Mouse (Mus musculus): ENCODE results near the gene Anks3.

Anks3 gene

GRCm38 (mm10) chr16:4963797-4964709 lies at the start of gene Anks3:
Gene Anks3 (minus strand): TSS chr16:4964205.
- in situ Hi-C loops (cut with MboI), result no loop called here

GRCm38 (mm10) chr16:5013054-5013838 lies 49.2 kb upstream of the Anks3 start, which contains the start of gene Rogdi:
Gene Rogdi (minus strand): TSS chr16:5013553.
- in situ Hi-C loops (cut with MboI), result no loop called here

DNA sequence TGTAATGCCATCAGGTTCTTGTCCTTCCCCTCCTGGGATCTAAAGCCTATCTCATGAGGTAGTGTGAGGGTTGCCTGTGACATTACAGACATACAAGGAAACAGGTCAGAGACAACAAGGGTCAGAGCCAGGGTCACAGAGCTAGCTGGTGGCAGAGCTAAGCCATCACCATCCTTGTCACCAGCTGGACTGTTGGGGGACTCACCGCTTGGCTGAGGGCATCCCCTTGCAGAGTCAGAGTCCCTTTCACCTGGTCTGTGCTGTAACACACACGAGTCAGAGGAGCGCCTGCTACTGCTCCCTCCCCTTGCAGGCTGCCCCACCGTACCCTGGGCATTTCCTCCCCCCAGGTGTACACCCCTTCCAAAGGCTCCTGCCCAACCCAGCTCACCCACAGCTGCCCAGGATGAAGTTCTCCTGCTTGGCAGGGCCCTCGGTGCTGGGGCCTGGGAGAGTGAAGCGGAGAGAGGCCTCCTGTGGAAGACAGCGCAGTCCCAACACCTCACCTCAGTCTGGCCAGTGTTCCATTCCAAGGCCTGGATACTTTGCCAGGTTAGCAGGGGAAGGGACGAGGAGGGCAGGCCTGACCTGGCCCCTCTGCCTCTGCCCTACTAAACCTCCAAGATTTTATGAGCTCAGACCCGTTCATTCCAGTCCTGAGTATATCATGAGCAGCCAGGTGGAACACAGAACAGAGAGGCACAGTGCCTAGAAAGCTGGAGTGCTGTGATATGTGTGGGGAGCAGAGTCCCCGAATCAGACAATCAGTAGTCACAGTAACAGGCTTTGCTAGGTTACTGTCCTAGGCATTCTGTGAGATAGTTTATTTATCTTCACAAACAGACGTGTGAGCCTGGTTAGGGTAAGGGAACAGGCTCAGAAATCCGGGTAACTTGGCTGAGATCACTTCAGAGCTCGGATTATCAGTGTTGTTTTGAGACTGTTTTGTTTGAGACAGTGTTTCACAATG lies 48.3 kb upstream of the Anks3 start:
- in situ Hi-C loops (cut with MboI), result no loop called here

- in situ Hi-C loops (cut with MboI), result no loop called here
Observed at GRCm38 (mm10) chr16:5011285-5011684, 47.3 kb upstream of the Anks3 start.

- in situ Hi-C loops (cut with MboI), result no loop called here
Observed at GRCm38 (mm10) chr16:5010371-5010935, 46.4 kb upstream of the Anks3 start.

GRCm38 (mm10) chr16:5008076-5008475 lies 44.1 kb upstream of the Anks3 start:
- in situ Hi-C loops (cut with MboI), result no loop called here

GRCm38 (mm10) chr16:5007492-5007891 lies 43.5 kb upstream of the Anks3 start:
- in situ Hi-C loops (cut with MboI), result no loop called here

DNA sequence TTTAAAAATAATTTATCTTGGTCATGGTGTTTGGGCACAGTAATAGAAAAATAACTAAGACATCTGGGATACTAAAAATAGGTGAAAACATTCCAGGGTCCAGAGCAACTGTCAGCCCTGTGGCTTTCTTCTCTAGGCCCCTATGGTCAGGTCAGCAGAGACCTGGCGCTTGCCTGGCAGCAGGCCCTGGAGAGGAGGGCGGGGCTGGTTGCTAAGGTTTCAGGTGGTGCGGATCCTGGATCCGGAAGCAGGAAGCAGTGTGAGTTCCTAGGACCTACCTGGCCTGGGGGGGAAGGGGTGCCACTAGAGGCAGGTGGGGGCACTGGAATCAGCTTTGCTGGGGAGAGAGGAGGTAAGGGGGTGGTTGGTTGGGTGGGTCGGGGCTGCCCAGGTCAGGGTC lies 43.1 kb upstream of the Anks3 start, which contains the start of gene Smim22:
TSS of gene Smim22 (plus strand) at position 222 of the 400 bp plus-strand sequence.
- in situ Hi-C loops (cut with MboI), result no loop called here

- in situ Hi-C loops (cut with MboI), result no loop called here
Observed at GRCm38 (mm10) chr16:5000611-5001010, 36.6 kb upstream of the Anks3 start.

GRCm38 (mm10) chr16:4998984-4999383 lies 35.0 kb upstream of the Anks3 start:
- in situ Hi-C loops (cut with MboI), result no loop called here

DNA sequence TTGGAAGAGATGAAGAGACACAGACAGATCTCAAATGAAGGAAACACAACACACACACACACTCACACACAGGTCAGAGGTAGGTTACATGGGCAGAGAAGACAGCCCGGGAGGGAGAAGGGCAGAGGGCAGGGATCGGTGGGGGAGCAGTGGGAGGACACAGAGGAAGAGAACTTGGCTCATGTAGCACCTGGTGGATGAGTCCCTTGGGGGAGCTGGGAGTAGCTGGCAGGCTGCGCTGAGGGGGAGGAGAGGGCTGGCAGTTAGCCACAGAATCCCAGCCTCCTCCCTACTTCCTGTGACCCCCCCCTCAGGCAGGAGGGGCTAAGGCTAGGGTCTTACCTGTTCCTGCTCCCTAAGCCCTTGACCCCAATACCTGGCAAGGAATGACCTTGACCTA lies 33.5 kb upstream of the Anks3 start, which contains the start of gene Sept12:
TSS of gene Sept12 (minus strand) at position 300 of the 400 bp plus-strand sequence.
- in situ Hi-C loops (cut with MboI), result no loop called here

GRCm38 (mm10) chr16:4993276-4993675 lies 29.3 kb upstream of the Anks3 start:
- in situ Hi-C loops (cut with MboI), result no loop called here

- in situ Hi-C loops (cut with MboI), result loop anchor here (10.0 kb wide), 1 partner anchor 150 kb away; the partner anchor contains the start of gene Ppl
Observed at GRCm38 (mm10) chr16:4984717-4985116, 20.7 kb upstream of the Anks3 start.

DNA sequence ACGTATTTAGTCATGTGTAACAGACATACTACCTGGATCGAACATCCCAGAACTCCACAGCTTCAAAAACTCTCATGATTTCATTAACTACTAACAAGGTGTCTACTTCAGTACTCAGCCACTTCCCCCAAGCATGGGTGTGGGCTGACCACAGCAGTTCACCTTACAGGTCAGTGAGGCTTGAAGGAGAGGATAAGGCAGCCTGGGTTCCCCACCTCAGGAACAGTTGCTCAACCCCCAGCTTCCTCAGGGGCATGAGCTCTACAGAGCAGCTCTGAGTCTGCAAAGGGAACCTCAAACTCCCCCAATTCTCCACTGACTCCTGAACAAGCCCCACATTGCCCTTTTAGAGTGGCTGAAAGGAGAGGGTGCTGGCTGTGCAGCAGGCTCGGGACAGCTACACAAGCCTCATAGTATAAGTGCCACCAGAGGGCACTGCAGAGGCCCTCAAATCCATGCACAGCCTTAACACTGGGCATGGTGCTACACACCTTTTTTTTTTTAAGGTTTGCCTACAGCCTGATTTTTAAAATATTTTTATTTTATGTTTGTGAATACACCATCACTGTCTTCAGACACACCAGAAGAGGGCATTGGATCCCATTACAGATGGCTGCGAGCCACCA lies 15.9 kb upstream of the Anks3 start:
- in situ Hi-C loops (cut with MboI), result loop anchor here (10.0 kb wide), 1 partner anchor 155 kb away; the partner anchor contains the start of gene Ppl

- in situ Hi-C loops (cut with MboI), result no loop called here
Observed at GRCm38 (mm10) chr16:4978275-4979051, 14.5 kb upstream of the Anks3 start.

GRCm38 (mm10) chr16:4976180-4976579 lies 12.2 kb upstream of the Anks3 start:
- in situ Hi-C loops (cut with MboI), result no loop called here

- in situ Hi-C loops (cut with MboI), result no loop called here
Observed at GRCm38 (mm10) chr16:4974521-4974920, 10.5 kb upstream of the Anks3 start.

- in situ Hi-C loops (cut with MboI), result no loop called here
Observed at GRCm38 (mm10) chr16:4971626-4972025, 7.6 kb upstream of the Anks3 start.

DNA sequence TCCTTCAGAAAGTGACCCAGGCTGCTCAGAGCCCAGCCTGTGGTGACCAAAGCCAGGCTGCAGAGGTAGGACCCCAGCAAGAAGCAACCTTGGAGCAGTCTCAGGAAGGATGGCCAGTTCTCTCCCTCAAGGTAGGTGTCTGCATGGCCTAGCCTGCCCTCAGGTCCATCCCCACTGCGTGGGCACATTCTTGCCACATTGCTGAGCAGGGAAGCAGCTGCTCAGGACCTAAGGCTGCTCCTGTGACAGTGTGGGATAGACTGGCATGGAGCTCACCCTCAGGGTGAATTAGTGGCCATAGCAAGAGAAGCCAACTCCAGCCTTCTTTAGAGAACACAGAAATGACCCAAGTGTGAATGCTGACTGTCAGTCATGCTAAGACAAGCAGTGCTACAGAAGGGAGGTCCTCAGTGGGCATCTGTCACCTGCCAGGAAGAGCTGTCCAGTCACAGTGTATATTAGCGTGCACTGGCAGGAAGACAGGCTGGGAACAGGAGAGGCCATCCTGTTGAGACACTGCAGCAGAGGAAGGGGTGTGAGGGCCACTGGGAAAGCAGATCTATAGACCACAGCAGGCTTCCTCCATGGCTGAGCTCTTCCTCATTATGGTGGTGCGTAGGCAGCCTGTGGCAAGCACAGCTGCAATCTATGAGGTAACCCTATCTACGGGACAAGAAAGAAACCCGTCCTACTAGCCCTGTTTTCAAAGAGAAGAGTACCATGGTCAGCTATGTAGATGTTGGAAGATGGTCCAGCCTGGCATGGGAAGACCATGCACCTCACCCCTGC lies 5.2 kb upstream of the Anks3 start:
- in situ Hi-C loops (cut with MboI), result no loop called here
